In genomic region chr9:54736284-54736701, GRCm38 (mm10) we compare ENCODE assay signal across 8 mouse cellular contexts. TPM values are rescaled to one million over a fixed set of nuclear protein-coding genes. Genes with fewer than 3 reads are reported as not detected.
DNase-seq lines count a peak whose midpoint lies in the region; ATAC-seq and TF ChIP-seq lines count a peak whose summit lies in the region.
"Had no signal": no experiment of that assay in that cellular context is flagged by ENCODE, and none has a peak within 500 bp of the region (broad histone marks: within the 10 kb centered on the region; RNA-seq: fewer than 3 reads in every experiment).

No protein-coding gene starts in this region.

- H3K9me3 ChIP-seq in neural tube, embryonic 15.5 days (replicated peaks): no peaks in the 10 kb centered on the region
- no peaks in the 10 kb centered on the region for H3K9me3 ChIP-seq in heart, postnatal 0 days (replicated peaks; ENCODE audit: control insufficient read depth, low read length)
- no peaks in the 10 kb centered on the region for H3K9me3 ChIP-seq in liver, embryonic 11.5 days (ENCODE audit: control insufficient read depth, low read length)
- H3K9me3 ChIP-seq: limb, embryonic 15.5 days had no signal

- WGBS in neural tube, embryonic 15.5 days: 17% methylated on average over 9 of the region's 9 CpGs
- 11% methylated on average over 9 of the region's 9 CpGs for WGBS in heart, postnatal 0 days
- 16% methylated on average over 9 of the region's 9 CpGs for WGBS in liver, embryonic 11.5 days

- H3K4me3 ChIP-seq in neural tube, embryonic 15.5 days (replicated peaks): no peak overlapping the region
- H3K4me3 ChIP-seq in heart, postnatal 0 days (ENCODE audit: low read depth, low read length): no peak overlapping the region
- H3K4me3 ChIP-seq in liver, embryonic 11.5 days (ENCODE audit: low read depth, low read length): no peak overlapping the region
- H3K4me3 ChIP-seq: limb, embryonic 15.5 days had no signal

- no peak for TF ChIP-seq EP300 in heart, postnatal 0 days (IDR thresholded peaks at IDR 0.05; ENCODE audit: low read depth)

- H3K36me3 ChIP-seq in neural tube, embryonic 15.5 days: no peaks in the 10 kb centered on the region
- H3K36me3 ChIP-seq in heart, postnatal 0 days (replicated peaks; ENCODE audit: control insufficient read depth, insufficient read depth, low read length): 0 out of 2 replicates have a peak, but pooled peaks cover 2% of the 10 kb centered on the region
- no peaks in the 10 kb centered on the region for H3K36me3 ChIP-seq in liver, embryonic 11.5 days (ENCODE audit: control insufficient read depth, insufficient read depth, low read length)
- H3K36me3 ChIP-seq: limb, embryonic 15.5 days had no signal

- peaks cover 30% of the 10 kb centered on the region for H3K4me1 ChIP-seq in neural tube, embryonic 15.5 days
- peaks cover 9% of the 10 kb centered on the region; the same call in 1 of the 2 replicates for H3K4me1 ChIP-seq in heart, postnatal 0 days (ENCODE audit: control insufficient read depth, insufficient read depth)
- peaks cover 7% of the 10 kb centered on the region for H3K4me1 ChIP-seq in liver, embryonic 11.5 days (replicated peaks; ENCODE audit: control insufficient read depth, insufficient read depth, low read length)

- TF ChIP-seq CTCF in heart, postnatal 0 days (IDR thresholded peaks at IDR 0.05; ENCODE audit: low read depth): peak; percentile 68

- H3K27me3 ChIP-seq in neural tube, embryonic 15.5 days (replicated peaks): no peaks in the 10 kb centered on the region
- H3K27me3 ChIP-seq in heart, postnatal 0 days (ENCODE audit: control insufficient read depth, insufficient read depth, low read length): no peaks in the 10 kb centered on the region
- H3K27me3 ChIP-seq in liver, embryonic 11.5 days (replicated peaks; ENCODE audit: control insufficient read depth, insufficient read depth, low read length): no peaks in the 10 kb centered on the region
- H3K27me3 ChIP-seq: limb, embryonic 15.5 days had no signal

- ATAC-seq in neural tube, embryonic 15.5 days (ENCODE audit: low FRiP score): no peak
- ATAC-seq in heart, postnatal 0 days (ENCODE audit: insufficient read depth, low read depth): no peak
- 0 out of 2 replicates have a peak, but pooled peaks have one; percentile 24 for ATAC-seq in liver, embryonic 11.5 days (replicated peaks; ENCODE audit: low FRiP score)

- H3K4me2 ChIP-seq in neural tube, embryonic 15.5 days: no peak overlapping the region
- H3K4me2 ChIP-seq in heart, postnatal 0 days (ENCODE audit: low read depth, low read length): peak overlapping the region; percentile 43
- H3K4me2 ChIP-seq in liver, embryonic 11.5 days: peak overlapping the region; percentile 7; the same call in 1 of the 2 replicates
- H3K4me2 ChIP-seq: limb, embryonic 15.5 days had no signal

- no peak overlapping the region for H3K27ac ChIP-seq in neural tube, embryonic 15.5 days (replicated peaks)
- no peak overlapping the region for H3K27ac ChIP-seq in heart, postnatal 0 days (ENCODE audit: low read depth)
- no peak overlapping the region for H3K27ac ChIP-seq in liver, embryonic 11.5 days (ENCODE audit: low read depth, low read length)
- H3K27ac ChIP-seq: limb, embryonic 15.5 days had no signal

- no peak overlapping the region for H3K9ac ChIP-seq in neural tube, embryonic 15.5 days (replicated peaks)
- no peak overlapping the region for H3K9ac ChIP-seq in heart, postnatal 0 days (replicated peaks; ENCODE audit: low read depth, low read length)
- no peak overlapping the region for H3K9ac ChIP-seq in liver, embryonic 11.5 days (ENCODE audit: low read depth, low read length)
- H3K9ac ChIP-seq: limb, embryonic 15.5 days had no signal

- peak; percentile 79 for DNase-seq in neural tube, embryonic 10.5 days (ENCODE audit: extremely low spot score, low spot score)
- peak; percentile 55 for DNase-seq in T-cell, adult 2 months (ENCODE audit: low spot score)
- DNase-seq in cerebellum, postnatal 14 days: peak; percentile 46 to 68
- DNase-seq in heart, postnatal 0 days (ENCODE audit: low spot score): peak; percentile 72
- peak; percentile 55 for DNase-seq in liver, embryonic 11.5 days (ENCODE audit: low spot score)
- DNase-seq in right cerebral cortex, postnatal 4 days: peak; percentile 56

RNA-seq across cellular contexts. Expression of gene Wdr61, which starts 2.0 kb away (rescaled TPM):
- polyA plus RNA-seq in neural tube, embryonic 15.5 days (2015; fragmentation: Nextera tagmentation; extraction: Ambion mirVana): 79.1 and 91.7 TPM in 2 replicates
- 35.1 and 65.5 TPM in 2 replicates for total RNA-seq in heart, postnatal 0 days (2014; rRNA removed; ENCODE audit: low replicate concordance)
- polyA plus RNA-seq in heart, postnatal 0 days (2015; fragmentation: Nextera tagmentation; extraction: Ambion mirVana): 91.8 and 92.2 TPM in 2 replicates
- polyA plus RNA-seq in liver, embryonic 11.5 days (2014; fragmentation: Nextera tagmentation; extraction: Ambion mirVana): 198 and 203 TPM in 2 replicates

RNA-seq across cellular contexts. Expression of gene Crabp1, which starts 28.3 kb away (rescaled TPM):
- polyA plus RNA-seq in neural tube, embryonic 15.5 days (2015; fragmentation: Nextera tagmentation; extraction: Ambion mirVana): 405 and 485 TPM in 2 replicates
- total RNA-seq in heart, postnatal 0 days (2014; rRNA removed; ENCODE audit: low replicate concordance): not detected in 2 replicates
- 0.34 and 0.60 TPM in 2 replicates for polyA plus RNA-seq in heart, postnatal 0 days (2015; fragmentation: Nextera tagmentation; extraction: Ambion mirVana)
- 37.0 and 40.0 TPM in 2 replicates for polyA plus RNA-seq in liver, embryonic 11.5 days (2014; fragmentation: Nextera tagmentation; extraction: Ambion mirVana)

RNA-seq across cellular contexts. Expression of gene Dnaja4, which starts 37.6 kb away (rescaled TPM):
- 7.5 and 8.0 TPM in 2 replicates for polyA plus RNA-seq in neural tube, embryonic 15.5 days (2015; fragmentation: Nextera tagmentation; extraction: Ambion mirVana)
- total RNA-seq in heart, postnatal 0 days (2014; rRNA removed; ENCODE audit: low replicate concordance): 23.3 and 28.2 TPM in 2 replicates
- 36.1 and 39.2 TPM in 2 replicates for polyA plus RNA-seq in heart, postnatal 0 days (2015; fragmentation: Nextera tagmentation; extraction: Ambion mirVana)
- 11.7 and 13.2 TPM in 2 replicates for polyA plus RNA-seq in liver, embryonic 11.5 days (2014; fragmentation: Nextera tagmentation; extraction: Ambion mirVana)

Comparison
In these comparisons a context has a peak if more than half of its experiments do, and no peak if none do; other contexts are left out.
1. RNA of gene Crabp1, which starts 28.3 kb away (polyA plus RNA-seq): 405 to 485 TPM in neural tube, embryonic 15.5 days and 37.0 to 40.0 TPM in liver, embryonic 11.5 days; 0.34 to 0.60 TPM in heart, postnatal 0 days; every median in the first group is over 10 times any median in the second.
2. Peak in every context shown above with its lines, with median percentiles within 50 percentile points of each other: DNase-seq.